Mouse (Mus musculus) CH12F3 (cell line): Measurements from ENCODE around the gene Olfr1277.

Experiments
- in situ Hi-C: fragments of 300-500 bp; cut with MboI; formaldehyde crosslinking; loops from 2 replicates; pipeline ENCODE4 v1.14.3; 2020; ENCODE audit warnings: low sequenced_read_pairs

Olfr1277 gene

DNA sequence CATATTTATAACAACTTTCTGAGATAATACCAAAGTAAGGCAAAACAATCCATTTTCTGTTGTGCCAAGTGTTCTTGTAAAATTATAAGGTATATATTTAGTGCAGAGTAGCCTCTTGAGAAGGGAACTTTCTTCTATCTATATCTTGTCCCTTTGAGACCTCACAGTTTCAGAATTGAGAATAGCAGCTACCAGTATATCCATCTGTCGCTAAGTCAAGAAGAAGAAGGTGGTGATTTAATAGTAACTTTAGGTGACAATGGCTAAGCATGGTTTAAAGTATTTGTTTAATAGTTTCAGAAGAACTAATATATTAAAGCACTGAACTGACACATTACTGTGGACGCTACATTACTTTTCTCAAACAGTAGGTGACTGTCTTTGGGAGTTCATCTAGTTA is at the start of gene Olfr1277:
Olfr1277 (minus strand) TSS at position 101 of the 400 bp plus-strand sequence.
- in situ Hi-C loops: no loop called here

DNA sequence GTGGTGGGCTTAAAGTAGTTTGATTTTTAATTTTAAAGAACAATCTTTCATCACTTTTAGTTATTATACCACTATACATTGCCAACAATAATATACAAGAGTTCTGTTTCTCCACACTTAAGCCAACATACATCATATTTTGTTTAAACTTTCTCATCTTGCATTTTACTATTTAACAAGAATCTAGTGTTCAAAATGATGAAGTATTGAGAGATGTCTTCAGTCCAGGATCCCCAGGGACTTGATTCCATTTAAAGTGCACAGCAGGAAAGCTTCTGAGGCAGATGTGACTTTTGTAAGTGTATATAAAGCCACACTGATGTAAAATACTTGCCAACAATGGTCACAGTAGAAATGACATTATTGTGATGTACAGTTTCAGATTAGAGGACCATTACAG is 39.8 kb upstream of the Olfr1277 start, which contains the start of gene Olfr1280:
Olfr1280 (plus strand) TSS at position 301 of the 400 bp plus-strand sequence.
- in situ Hi-C loops: no loop called here

DNA sequence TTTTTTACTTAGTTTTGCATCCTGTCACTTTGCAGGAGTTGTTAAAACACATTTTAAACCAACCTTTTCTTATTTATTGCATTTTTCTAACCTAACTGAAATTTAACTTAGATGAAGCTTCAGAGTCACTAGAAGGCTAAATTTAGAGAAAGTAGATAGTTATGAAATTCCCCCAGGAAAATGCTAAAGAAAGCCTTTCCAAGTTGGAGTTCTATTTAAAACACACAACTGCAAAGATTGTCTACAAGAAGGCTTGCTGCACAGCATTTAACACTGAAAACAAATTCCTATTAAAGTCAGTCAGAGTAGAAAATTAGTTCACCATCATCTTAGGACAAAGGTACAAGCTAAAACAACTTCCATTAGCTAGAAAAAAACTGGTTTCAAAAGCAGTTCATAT is 26.5 kb upstream of the Olfr1277 start, which contains the start of gene Olfr1279:
Olfr1279 (plus strand) TSS at position 262 of the 400 bp plus-strand sequence.
- in situ Hi-C loops: no loop called here

DNA sequence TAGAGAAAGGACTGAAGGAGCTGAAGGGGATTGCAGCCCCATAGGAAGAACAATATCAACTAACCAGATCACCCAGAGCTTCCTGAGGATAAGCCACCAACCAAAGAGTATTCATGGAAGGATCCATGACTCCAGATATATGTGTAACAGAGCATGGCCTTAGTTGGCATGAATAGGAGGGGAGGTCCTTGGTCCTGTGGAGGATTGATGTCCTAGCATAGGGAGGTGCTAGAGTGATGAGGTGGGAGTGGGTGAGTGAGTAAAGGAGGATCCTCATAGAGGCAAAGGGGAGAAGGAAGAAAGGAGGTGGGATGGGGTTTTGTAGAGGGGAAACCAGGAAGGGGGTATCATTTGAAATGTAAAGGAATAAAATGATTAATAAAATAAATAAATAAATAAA is 24.6 kb upstream of the Olfr1277 start:
- in situ Hi-C loops: no loop called here

DNA sequence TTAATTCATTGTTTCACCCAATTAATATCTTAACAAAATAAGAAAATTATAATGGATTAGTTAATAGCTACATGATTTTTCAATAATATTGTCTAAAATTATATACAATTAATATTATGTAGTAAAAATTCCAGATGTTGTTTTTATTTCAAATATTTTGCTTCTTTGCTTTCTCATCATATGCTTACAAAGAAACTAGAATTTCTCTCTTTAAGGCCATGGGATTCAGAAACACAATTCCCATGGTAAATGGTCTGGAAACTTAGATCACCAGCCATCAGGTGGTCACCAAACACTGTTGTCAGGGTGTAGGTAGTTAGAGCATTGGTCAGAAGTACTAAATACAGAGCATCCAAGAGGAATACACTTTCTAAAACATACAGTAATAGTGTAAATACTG is 15.9 kb upstream of the Olfr1277 start, which contains the start of gene Olfr1278:
Olfr1278 (plus strand) TSS at position 301 of the 400 bp plus-strand sequence.
- in situ Hi-C loops: no loop called here

DNA sequence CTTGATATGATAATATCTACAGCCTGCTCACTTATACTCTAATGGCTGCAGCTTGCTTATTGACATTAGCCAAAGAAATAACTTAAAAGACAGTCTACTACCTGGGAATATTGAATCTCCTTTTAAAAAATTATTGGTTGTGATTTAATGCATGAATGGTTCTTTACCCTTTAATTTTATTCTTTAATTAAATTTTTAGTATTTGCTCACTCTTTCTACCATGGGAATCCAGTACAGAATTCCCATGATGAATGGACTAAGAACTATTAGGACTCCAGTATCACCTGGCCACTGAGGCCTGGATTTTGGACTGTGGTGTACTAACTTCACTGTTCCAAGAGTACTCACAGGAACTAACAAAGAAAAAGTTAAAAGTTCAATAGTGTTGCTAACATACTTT is 19.7 kb downstream of the Olfr1277 start, which contains the start of gene Olfr1276:
Olfr1276 (plus strand) TSS at position 301 of the 400 bp plus-strand sequence.
- in situ Hi-C loops: no loop called here

DNA sequence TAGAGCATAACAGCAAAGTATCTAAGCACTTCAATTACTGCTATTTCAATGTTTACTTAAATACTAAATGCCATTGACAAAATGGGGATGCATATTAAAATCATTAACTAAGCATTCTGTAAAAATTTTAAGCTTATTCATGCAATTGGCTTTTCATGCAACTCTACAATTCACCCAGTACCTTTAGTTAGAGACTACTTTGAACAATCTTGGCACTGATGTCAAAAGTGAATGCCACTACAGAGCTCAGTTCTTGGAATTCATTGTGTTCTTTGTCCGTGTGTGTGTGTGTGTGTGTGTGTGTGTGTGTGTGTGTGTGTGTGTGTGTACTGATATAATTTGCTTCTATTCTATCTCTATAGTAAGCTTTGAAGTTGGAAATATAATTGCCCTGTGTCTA is 38.7 kb downstream of the Olfr1277 start, which contains the start of gene Olfr1275:
Olfr1275 (minus strand) TSS at position 101 of the 400 bp plus-strand sequence.
- in situ Hi-C loops: no loop called here

DNA sequence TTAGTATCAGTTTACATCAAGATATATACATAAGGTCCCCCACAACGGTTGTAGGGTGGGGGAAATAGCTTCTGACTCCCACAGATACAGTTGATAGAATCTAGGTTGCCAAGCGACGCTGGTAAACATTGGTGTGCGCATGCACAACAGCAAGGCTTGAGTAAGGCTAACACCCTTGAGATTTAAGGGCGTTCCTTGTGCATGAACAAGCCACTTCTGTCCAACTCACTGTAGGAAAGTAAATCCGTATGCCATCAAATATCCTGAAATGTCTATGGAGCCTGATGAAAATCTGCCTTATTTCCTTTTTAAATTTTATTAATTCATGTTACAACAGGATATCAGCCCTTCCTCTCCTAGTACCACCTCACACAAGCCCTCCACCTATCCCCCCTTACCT is 44.4 kb downstream of the Olfr1277 start, which contains the start of gene 4930430A15Rik:
4930430A15Rik (minus strand) TSS at position 101 of the 400 bp plus-strand sequence.
- in situ Hi-C loops: no loop called here
